Mouse (Mus musculus) liver, adult 2 months (tissue): Measurements from ENCODE around the gene Nup107. TPM values are rescaled to one million over a fixed set of nuclear protein-coding genes. Genes with fewer than 3 reads are reported as not detected.

Experiments
- DNase-seq: peaks from one replicate; pipeline ENCODE4 v3.0.0-alpha.2; 2011; ENCODE audit warnings: low read depth, low spot score; ENCODE audit errors: extremely low read depth
- H3K27ac ChIP-seq: fragments of 200-500 bp; replicated peaks from 2 replicates; pipeline ENCODE4 v1.5.1; 2012; ENCODE audit warnings: low read depth, mild to moderate bottlenecking, control low read depth, inconsistent platforms, low read length; ENCODE audit not compliant: insufficient read depth
- H3K27me3 ChIP-seq: fragments of 200-500 bp; 2 replicates; pipeline ENCODE4 v1.6.1; 2012; ENCODE audit warnings: mild to moderate bottlenecking, moderate library complexity, low read length, inconsistent platforms; ENCODE audit not compliant: control insufficient read depth, insufficient read depth
- H3K36me3 ChIP-seq: fragments of 200-500 bp; 2 replicates; pipeline ENCODE4 v1.6.1; 2012; ENCODE audit warnings: low read length, inconsistent platforms; ENCODE audit not compliant: control insufficient read depth, insufficient read depth
- H3K4me1 ChIP-seq: fragments of 200-500 bp; 2 replicates; pipeline ENCODE4 v1.6.1; 2011; ENCODE audit warnings: low read length; ENCODE audit not compliant: control insufficient read depth, insufficient read depth
- H3K4me3 ChIP-seq: fragments of 200-500 bp; 2 replicates; pipeline ENCODE4 v1.5.1; 2011; ENCODE audit warnings: low read depth, mild to moderate bottlenecking, control low read depth, low read length, moderate library complexity; ENCODE audit not compliant: insufficient read depth
- H3K79me2 ChIP-seq: fragments of 200-500 bp; 2 replicates; pipeline ENCODE4 v1.6.1; 2012; ENCODE audit warnings: inconsistent platforms, mild to moderate bottlenecking, low read length, moderate library complexity; ENCODE audit not compliant: control insufficient read depth, insufficient read depth
- H3K9ac ChIP-seq: fragments of 200-500 bp; 2 replicates; pipeline ENCODE4 v1.6.1; 2012; ENCODE audit warnings: low read depth, mild to moderate bottlenecking, control low read depth, inconsistent platforms, low read length
- CTCF ChIP-seq: fragments of 200-500 bp; IDR thresholded peaks from 2 replicates; pipeline ENCODE4 v1.5.1; 2011; ENCODE audit warnings: low read depth, low read length, control low read depth
- POLR2A ChIP-seq: fragments of 200-500 bp; IDR thresholded peaks from 2 replicates; pipeline ENCODE4 v1.6.1; 2011; ENCODE audit warnings: low read length, control low read depth; ENCODE audit not compliant: insufficient read depth; ENCODE audit errors: extremely low read depth
- WGBS: fragments of 180-500 bp; shearing (Covaris S2); methylation state at CpG from one replicate; pipeline ENCODE4 v1.1.7; 2018; 5-methylcytosine and 5-hydroxymethylcytosine counted together
- polyA plus RNA-seq: library from polyadenylated mRNA; depleted of rRNA; stranded (reverse); fragments of >200 nt; gene quantifications from 2 replicates; pipeline ENCODE4 v1.2.3, GENCODE M21; 2012
- total RNA-seq: library from RNA; depleted of rRNA; stranded (reverse); fragments of >200 nt; gene quantifications from 2 replicates; pipeline ENCODE4 v1.2.3, GENCODE M21; 2014

The Nup107 gene
- total and polyA plus RNA-seq, 2 experiments, result 1.8 to 4.1 TPM

- 94% methylated on average over 14 of the region's 14 CpGs for WGBS
- Histone ChIP-seq H3K79me2 (no peaks in the 10 kb centered on the region), H3K27me3 (no peaks in the 10 kb centered on the region), H3K36me3 (peaks cover 12% of the 10 kb centered on the region), H3K4me3 (no peak overlapping the region), H3K4me1 (no peaks in the 10 kb centered on the region), H3K27ac (no peak overlapping the region), H3K9ac (no peak overlapping the region)
- TF ChIP-seq CTCF (no peak), POLR2A (no peak)
- no peak for DNase-seq
Measured at GRCm38 (mm10) chr10:117782491-117783260, 9.8 kb downstream of the Nup107 start.

DNA sequence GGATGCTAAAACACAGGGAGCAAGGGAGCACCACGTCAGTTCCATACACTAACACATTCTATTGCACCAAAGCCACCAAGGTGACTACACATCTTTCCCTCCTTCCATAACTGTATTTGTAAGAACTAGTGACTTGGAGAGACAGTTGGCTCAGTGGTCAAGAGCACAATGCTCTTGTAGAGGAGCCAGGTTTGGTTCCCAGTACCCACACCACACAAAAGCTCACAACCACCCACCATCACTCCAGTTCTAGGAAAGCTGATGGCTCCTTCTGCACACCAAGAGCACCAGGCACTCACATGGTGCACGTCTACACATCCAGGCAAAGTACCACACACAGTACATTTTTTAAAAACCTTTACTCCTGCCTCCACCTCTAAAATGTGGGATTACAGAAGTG is 10.4 kb downstream of the Nup107 start:
- whole genome bisulfite sequencing, result 91% methylated on average over 2 of the region's 2 CpGs
- no peaks in the 10 kb centered on the region for H3K4me1 ChIP-seq
- H3K27ac ChIP-seq, result no peak overlapping the region
- TF ChIP-seq CTCF, result no peak
- TF ChIP-seq POLR2A, result no peak
- H3K27me3 ChIP-seq, result no peaks in the 10 kb centered on the region
- H3K4me3 ChIP-seq, result no peak overlapping the region
- no peaks in the 10 kb centered on the region for H3K79me2 ChIP-seq
- H3K36me3 ChIP-seq, result peaks cover 12% of the 10 kb centered on the region
- H3K9ac ChIP-seq, result no peak overlapping the region
- DNase-seq, result no peak

GRCm38 (mm10) chr10:117781021-117781725 is 11.3 kb downstream of the Nup107 start:
- Histone ChIP-seq H3K27me3 (no peaks in the 10 kb centered on the region), H3K4me3 (no peak overlapping the region), H3K36me3 (peaks cover 13% of the 10 kb centered on the region), H3K4me1 (no peaks in the 10 kb centered on the region), H3K79me2 (no peaks in the 10 kb centered on the region), H3K9ac (no peak overlapping the region), H3K27ac (no peak overlapping the region)
- TF ChIP-seq CTCF, result no peak
- no peak for TF ChIP-seq POLR2A
- WGBS, result 97% methylated on average over 17 of the region's 17 CpGs
- DNase-seq, result no peak

GRCm38 (mm10) chr10:117780306-117780911 is 12.1 kb downstream of the Nup107 start:
- Histone ChIP-seq H3K79me2 (no peaks in the 10 kb centered on the region), H3K27me3 (no peaks in the 10 kb centered on the region), H3K4me3 (no peak overlapping the region), H3K27ac (no peak overlapping the region), H3K9ac (no peak overlapping the region), H3K36me3 (peaks cover 13% of the 10 kb centered on the region), H3K4me1 (no peaks in the 10 kb centered on the region)
- DNase-seq, result no peak
- 98% methylated on average over 6 of the region's 6 CpGs for WGBS
- no peak for TF ChIP-seq CTCF
- no peak for TF ChIP-seq POLR2A

- H3K79me2 ChIP-seq, result no peaks in the 10 kb centered on the region
- H3K27ac ChIP-seq, result no peak overlapping the region
- no peak overlapping the region for H3K9ac ChIP-seq
- no peaks in the 10 kb centered on the region for H3K4me1 ChIP-seq
- H3K27me3 ChIP-seq, result no peaks in the 10 kb centered on the region
- no peak overlapping the region for H3K4me3 ChIP-seq
- H3K36me3 ChIP-seq, result peaks cover 11% of the 10 kb centered on the region
- WGBS, result 91% methylated on average over 8 of the region's 8 CpGs
- DNase-seq, result no peak
- no peak for TF ChIP-seq POLR2A
- no peak for TF ChIP-seq CTCF
Measured at GRCm38 (mm10) chr10:117779581-117780305, 12.8 kb downstream of the Nup107 start.
